9 mouse cellular contexts compared by ENCODE assay signal in genomic region chr3:106903198-106903597, GRCm38 (mm10).
DNase-seq lines count a peak whose midpoint lies in the region; ATAC-seq and TF ChIP-seq lines count a peak whose summit lies in the region.
"Had no signal": no experiment of that assay in that cellular context is flagged by ENCODE, and none has a peak within 500 bp of the region (broad histone marks: within the 10 kb centered on the region; RNA-seq: fewer than 3 reads in every experiment).

No protein-coding gene starts in this region.

- no peak for TF ChIP-seq EP300 in lung, postnatal 0 days (IDR thresholded peaks at IDR 0.05)

- H3K4me3 ChIP-seq in heart, embryonic 10.5 days: no peak overlapping the region
- no peak overlapping the region for H3K4me3 ChIP-seq in thymus, adult 2 months (ENCODE audit: control insufficient read depth, insufficient read depth, low read length)
- H3K4me3 ChIP-seq in lung, postnatal 0 days (ENCODE audit: low read depth, low read length): no peak overlapping the region
- H3K4me3 ChIP-seq: heart, embryonic 15.5 days had no signal

- H3K36me3 ChIP-seq in heart, embryonic 10.5 days: no peaks in the 10 kb centered on the region
- no peaks in the 10 kb centered on the region for H3K36me3 ChIP-seq in thymus, adult 2 months (ENCODE audit: control insufficient read depth, insufficient read depth, low read length)
- no peaks in the 10 kb centered on the region for H3K36me3 ChIP-seq in lung, postnatal 0 days (ENCODE audit: insufficient read depth, low read length)
- H3K36me3 ChIP-seq: heart, embryonic 15.5 days had no signal

- TF ChIP-seq CTCF in thymus, adult 2 months (IDR thresholded peaks at IDR 0.05; ENCODE audit: borderline replicate concordance, control insufficient read depth, extremely low read depth, insufficient read depth, low read length, poor library complexity): no peak
- TF ChIP-seq CTCF in lung, postnatal 0 days (IDR thresholded peaks at IDR 0.05): peak; percentile 68

- DNase-seq in heart, postnatal 10 days: peak; percentile 5 to 43
- DNase-seq in heart, embryonic 10.5 days (ENCODE audit: low spot score): no peak
- peak; percentile 23 for DNase-seq in thymus, adult 2 months
- DNase-seq in thymus, postnatal 36 days: no peak
- DNase-seq in embryo, embryonic 11.5 days (ENCODE audit: low read depth, low spot score): peak; percentile 11
- DNase-seq in lung, postnatal 0 days (ENCODE audit: low spot score): peak; percentile 62
- DNase-seq in thymus, postnatal 14 days: peak; percentile 28
- DNase-seq in gastrocnemius, postnatal 25 days: no peak

- H3K9me3 ChIP-seq in heart, embryonic 10.5 days: no peaks in the 10 kb centered on the region
- H3K9me3 ChIP-seq in lung, postnatal 0 days (ENCODE audit: low read length): no peaks in the 10 kb centered on the region
- H3K9me3 ChIP-seq: heart, embryonic 15.5 days had no signal

- no peak overlapping the region for H3K9ac ChIP-seq in lung, postnatal 0 days (replicated peaks; ENCODE audit: low read depth)
- H3K9ac ChIP-seq: heart, embryonic 15.5 days had no signal

- H3K27me3 ChIP-seq in heart, embryonic 10.5 days (ENCODE audit: insufficient read depth, poor library complexity, severe bottlenecking): no peaks in the 10 kb centered on the region
- H3K27me3 ChIP-seq in thymus, adult 2 months (ENCODE audit: control insufficient read depth, insufficient read depth, low read length): no peaks in the 10 kb centered on the region
- H3K27me3 ChIP-seq in lung, postnatal 0 days (replicated peaks; ENCODE audit: insufficient read depth, low read length): no peaks in the 10 kb centered on the region
- H3K27me3 ChIP-seq: heart, embryonic 15.5 days had no signal

- H3K4me1 ChIP-seq in heart, embryonic 10.5 days: no peaks in the 10 kb centered on the region
- H3K4me1 ChIP-seq in thymus, adult 2 months (replicated peaks; ENCODE audit: control insufficient read depth, insufficient read depth, low read length): no peaks in the 10 kb centered on the region
- no peaks in the 10 kb centered on the region for H3K4me1 ChIP-seq in lung, postnatal 0 days (ENCODE audit: insufficient read depth, low read depth, low read length)
- H3K4me1 ChIP-seq: heart, embryonic 15.5 days had no signal

- intact Hi-C loops in heart, postnatal 10 days (cut with DNase I): loop anchor here (1.0 to 5.0 kb wide), 2 partner anchors 178 to 284 kb away; no protein-coding TSS in a partner anchor

- no peak overlapping the region for H3K4me2 ChIP-seq in lung, postnatal 0 days (replicated peaks; ENCODE audit: low read depth, low read length)
- H3K4me2 ChIP-seq: heart, embryonic 15.5 days had no signal

- ATAC-seq in lung, postnatal 0 days: no peak

- no peak for TF ChIP-seq POLR2A in thymus, adult 2 months (IDR thresholded peaks at IDR 0.05; ENCODE audit: control insufficient read depth, extremely low read depth, insufficient read depth, low read length, poor library complexity)

- no peak overlapping the region for H3K27ac ChIP-seq in heart, embryonic 10.5 days
- no peak overlapping the region for H3K27ac ChIP-seq in thymus, adult 2 months (ENCODE audit: control insufficient read depth, insufficient read depth, low read length)
- H3K27ac ChIP-seq in lung, postnatal 0 days (ENCODE audit: low read length): no peak overlapping the region
- H3K27ac ChIP-seq: heart, embryonic 15.5 days had no signal

- whole genome bisulfite sequencing in heart, embryonic 10.5 days: 35% methylated on average over 2 of the region's 2 CpGs
- WGBS in thymus, adult 2 months: 77% methylated on average over 2 of the region's 2 CpGs
- 29% methylated on average over 2 of the region's 2 CpGs for WGBS in lung, postnatal 0 days

Comparison
In these comparisons a context has a peak if more than half of its experiments do, and no peak if none do; other contexts are left out.
1. DNase-seq: peak in heart, postnatal 10 days (2 of 2), thymus, adult 2 months (single experiment), embryo, embryonic 11.5 days (single experiment), lung, postnatal 0 days (single experiment) and thymus, postnatal 14 days (single experiment); none in heart, embryonic 10.5 days (single experiment), thymus, postnatal 36 days (0 of 2) and gastrocnemius, postnatal 25 days (single experiment).